Mouse (Mus musculus) intestine, embryonic 14.5 days (tissue): ENCODE results near the gene Ly6g6c. TPM values are rescaled to one million over a fixed set of nuclear protein-coding genes. Genes with fewer than 3 reads are reported as not detected.

ENCODE experiments used
- polyA plus RNA-seq: library from polyadenylated mRNA; unstranded; fragments of >200 nt; fragmentation: Nextera tagmentation; extraction: Ambion mirVana; gene quantifications from 2 replicates; pipeline ENCODE4 v1.2.1, GENCODE M21; 2014

Gene Ly6g6c
- polyA plus RNA-seq, 1 experiment from 2014 or later, result not detected

Other genes with a start within 250 kb of the Ly6g6c start
- gene Stk19, start 228.4 kb upstream of the Ly6g6c start, polyA plus RNA-seq, result 22.0 and 25.8 TPM in 2 replicates
- 58.2 and 63.4 TPM in 2 replicates for gene Dxo, start 228.4 kb upstream of the Ly6g6c start, polyA plus RNA-seq
- 42.0 and 45.9 TPM in 2 replicates for gene Skiv2l, start 215.2 kb upstream of the Ly6g6c start, polyA plus RNA-seq
- gene Nelfe, start 215.0 kb upstream of the Ly6g6c start, polyA plus RNA-seq, result 121 and 123 TPM in 2 replicates
- 19.4 and 24.2 TPM in 2 replicates for gene Cfb, start 202.9 kb upstream of the Ly6g6c start, polyA plus RNA-seq
- gene Zbtb12, start 185.9 kb upstream of the Ly6g6c start, polyA plus RNA-seq, result 1.4 and 1.6 TPM in 2 replicates
- gene Gm20547, start 183.3 kb upstream of the Ly6g6c start, polyA plus RNA-seq, result not detected in 2 replicates
- gene C2, start 167.1 kb upstream of the Ly6g6c start, polyA plus RNA-seq, result 6.8 and 7.5 TPM in 2 replicates
- 73.4 and 75.2 TPM in 2 replicates for gene Ehmt2, start 166.9 kb upstream of the Ly6g6c start, polyA plus RNA-seq
- 25.4 and 28.4 TPM in 2 replicates for gene Slc44a4, start 150.9 kb upstream of the Ly6g6c start, polyA plus RNA-seq
- gene Neu1, start 134.1 kb upstream of the Ly6g6c start, polyA plus RNA-seq, result 40.1 and 42.8 TPM in 2 replicates
- 0.24 and 0.46 TPM in 2 replicates for gene Hspa1b, start 106.2 kb upstream of the Ly6g6c start, polyA plus RNA-seq
- not detected in 2 replicates for gene Gm20481, start 95.5 kb upstream of the Ly6g6c start, polyA plus RNA-seq
- gene Hspa1a, start 93.2 kb upstream of the Ly6g6c start, polyA plus RNA-seq, result 3.5 and 4.5 TPM in 2 replicates
- 0.53 and 1.2 TPM in 2 replicates for gene Hspa1l, start 92.7 kb upstream of the Ly6g6c start, polyA plus RNA-seq
- 216 and 228 TPM in 2 replicates for gene Lsm2, start 83.5 kb upstream of the Ly6g6c start, polyA plus RNA-seq
- gene Vars, start 64.4 kb upstream of the Ly6g6c start, polyA plus RNA-seq, result 119 and 133 TPM in 2 replicates
- 0.19 and 0.26 TPM in 2 replicates for gene Vwa7, start 48.8 kb upstream of the Ly6g6c start, polyA plus RNA-seq
- 20.7 and 21.5 TPM in 2 replicates for gene Sapcd1, start 37.4 kb upstream of the Ly6g6c start, polyA plus RNA-seq
- gene Msh5, start 18.6 kb upstream of the Ly6g6c start, polyA plus RNA-seq, result 3.6 and 3.9 TPM in 2 replicates
- 113 and 141 TPM in 2 replicates for gene Clic1, start 15.4 kb upstream of the Ly6g6c start, polyA plus RNA-seq
- gene Ddah2, start 6.4 kb upstream of the Ly6g6c start, polyA plus RNA-seq, result 278 and 333 TPM in 2 replicates
- gene Mpig6b, start 796 bp downstream of the Ly6g6c start, polyA plus RNA-seq, result 0.55 and 0.81 TPM in 2 replicates
- 1.3 and 2.8 TPM in 2 replicates for gene Ly6g6e, start 11.5 kb downstream of the Ly6g6c start, polyA plus RNA-seq
- 5.0 and 6.1 TPM in 2 replicates for gene Ly6g6d, start 12.7 kb downstream of the Ly6g6c start, polyA plus RNA-seq
- 0.27 TPM in 1 of 2 replicates, not detected in the other for gene Ly6g6f, start 20.2 kb downstream of the Ly6g6c start, polyA plus RNA-seq
- gene Abhd16a, start 23.9 kb downstream of the Ly6g6c start, polyA plus RNA-seq, result 86.4 and 91.0 TPM in 2 replicates
- not detected in 2 replicates for gene Ly6g5c, start 42.9 kb downstream of the Ly6g6c start, polyA plus RNA-seq
- 0.64 and 0.75 TPM in 2 replicates for gene Ly6g5b, start 50.0 kb downstream of the Ly6g6c start, polyA plus RNA-seq
- 19.7 and 24.7 TPM in 2 replicates for gene Gpank1, start 56.1 kb downstream of the Ly6g6c start, polyA plus RNA-seq
- gene Csnk2b, start 56.7 kb downstream of the Ly6g6c start, polyA plus RNA-seq, result 275 and 286 TPM in 2 replicates
- 8.4 and 10.8 TPM in 2 replicates for gene D17H6S53E, start 61.0 kb downstream of the Ly6g6c start, polyA plus RNA-seq
- 0.95 and 1.5 TPM in 2 replicates for gene Apom, start 66.7 kb downstream of the Ly6g6c start, polyA plus RNA-seq
- 75.5 and 79.5 TPM in 2 replicates for gene Bag6, start 69.8 kb downstream of the Ly6g6c start, polyA plus RNA-seq
- 186 and 196 TPM in 2 replicates for gene Prrc2a, start 99.5 kb downstream of the Ly6g6c start, polyA plus RNA-seq
- gene Aif1, start 110.7 kb downstream of the Ly6g6c start, polyA plus RNA-seq, result 15.4 and 17.5 TPM in 2 replicates
- 16.9 and 19.1 TPM in 2 replicates for gene Lst1, start 123.1 kb downstream of the Ly6g6c start, polyA plus RNA-seq
- 1.1 and 1.5 TPM in 2 replicates for gene Ltb, start 129.1 kb downstream of the Ly6g6c start, polyA plus RNA-seq
- 0.12 and 0.28 TPM in 2 replicates for gene Tnf, start 136.6 kb downstream of the Ly6g6c start, polyA plus RNA-seq
- gene Lta, start 140.0 kb downstream of the Ly6g6c start, polyA plus RNA-seq, result 0.81 and 0.85 TPM in 2 replicates
- gene Gm16181, start 155.4 kb downstream of the Ly6g6c start, polyA plus RNA-seq, result 0.39 and 0.88 TPM in 2 replicates
- gene Atp6v1g2, start 168.3 kb downstream of the Ly6g6c start, polyA plus RNA-seq, result 5.8 and 5.9 TPM in 2 replicates
- 3.1 and 4.3 TPM in 2 replicates for gene Nfkbil1, start 170.4 kb downstream of the Ly6g6c start, polyA plus RNA-seq
- gene Ddx39b, start 176.4 kb downstream of the Ly6g6c start, polyA plus RNA-seq, result 458 and 500 TPM in 2 replicates
- 102 and 108 TPM in 2 replicates for gene H2-D1, start 197.3 kb downstream of the Ly6g6c start, polyA plus RNA-seq